Mouse (Mus musculus): Measurements from ENCODE around the gene Gm48552. TPM values are rescaled to one million over a fixed set of nuclear protein-coding genes. Genes with fewer than 3 reads are reported as not detected.

Gene Gm48552
- polyA plus RNA-seq, 1 experiment from 2014 or later = 0.77 TPM

GRCm38 (mm10) chr10:81427804-81428506 is 39.1 kb downstream of the Gm48552 start:
- H3K4me2 ChIP-seq (ENCODE audit: low read depth, low read length) = no peak overlapping the region
- H3K4me1 ChIP-seq (ENCODE audit: control insufficient read depth, insufficient read depth, low read length) = peaks cover 36% of the 10 kb centered on the region
- H3K36me3 ChIP-seq (ENCODE audit: control insufficient read depth, insufficient read depth, low read length) = no peaks in the 10 kb centered on the region
- no peak overlapping the region for H3K9ac ChIP-seq (ENCODE audit: low read depth, low read length)
- 76% methylated on average over 8 of the region's 8 CpGs for WGBS
- H3K4me3 ChIP-seq (ENCODE audit: low read depth, low read length) = no peak overlapping the region
- no peak for DNase-seq (ENCODE audit: low spot score)
- H3K27me3 ChIP-seq (replicated peaks; ENCODE audit: control insufficient read depth, insufficient read depth, low read length) = peaks cover 6% of the 10 kb centered on the region
- no peak for ATAC-seq (ENCODE audit: low read depth)
- H3K27ac ChIP-seq (replicated peaks; ENCODE audit: low read depth, low read length) = no peak overlapping the region
- no peaks in the 10 kb centered on the region for H3K9me3 ChIP-seq (ENCODE audit: control insufficient read depth, low read length)

DNA sequence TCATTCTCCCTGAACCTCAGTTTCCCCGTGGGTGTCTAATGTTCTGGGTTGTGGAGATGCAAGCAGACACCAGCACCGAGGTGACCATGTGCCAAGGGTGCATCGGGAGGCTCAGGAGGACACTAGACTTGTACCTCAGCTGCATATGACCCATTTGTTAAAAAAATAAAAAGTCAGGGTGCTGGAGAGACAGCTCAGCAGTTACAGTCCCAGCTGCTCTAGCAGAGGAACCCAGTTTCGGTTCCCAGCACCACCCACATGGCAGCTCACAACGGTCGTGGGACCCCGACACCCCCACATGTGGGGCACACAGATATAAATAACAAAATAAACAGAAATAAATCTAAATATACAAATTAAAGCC is 39.7 kb downstream of the Gm48552 start:
- ATAC-seq (ENCODE audit: low read depth) (no peak), DNase-seq (ENCODE audit: low spot score) (no peak)
- Histone ChIP-seq H3K9ac (ENCODE audit: low read depth, low read length) (no peak overlapping the region), H3K4me2 (ENCODE audit: low read depth, low read length) (no peak overlapping the region), H3K4me3 (ENCODE audit: low read depth, low read length) (no peak overlapping the region), H3K27me3 (replicated peaks; ENCODE audit: control insufficient read depth, insufficient read depth, low read length) (peaks cover 6% of the 10 kb centered on the region), H3K36me3 (ENCODE audit: control insufficient read depth, insufficient read depth, low read length) (no peaks in the 10 kb centered on the region), H3K9me3 (ENCODE audit: control insufficient read depth, low read length) (no peaks in the 10 kb centered on the region), H3K4me1 (ENCODE audit: control insufficient read depth, insufficient read depth, low read length) (peaks cover 36% of the 10 kb centered on the region), H3K27ac (replicated peaks; ENCODE audit: low read depth, low read length) (no peak overlapping the region)
- WGBS = 91% methylated on average over 7 of the region's 7 CpGs

- WGBS = 42% methylated on average over 2 of the region's 2 CpGs
- ATAC-seq (ENCODE audit: low read depth) (no peak), DNase-seq (ENCODE audit: low spot score) (no peak)
- no peaks in the 10 kb centered on the region for H3K36me3 ChIP-seq (ENCODE audit: control insufficient read depth, insufficient read depth, low read length)
- H3K9ac ChIP-seq (ENCODE audit: low read depth, low read length) = no peak overlapping the region
- H3K4me2 ChIP-seq (ENCODE audit: low read depth, low read length) = peak overlapping the region; percentile 97
- peaks cover 6% of the 10 kb centered on the region for H3K27me3 ChIP-seq (replicated peaks; ENCODE audit: control insufficient read depth, insufficient read depth, low read length)
- no peaks in the 10 kb centered on the region for H3K9me3 ChIP-seq (ENCODE audit: control insufficient read depth, low read length)
- peak overlapping the region; percentile 80; the same call in 1 of the 2 replicates for H3K4me3 ChIP-seq (ENCODE audit: low read depth, low read length)
- peaks cover 33% of the 10 kb centered on the region for H3K4me1 ChIP-seq (ENCODE audit: control insufficient read depth, insufficient read depth, low read length)
- no peak overlapping the region for H3K27ac ChIP-seq (replicated peaks; ENCODE audit: low read depth, low read length)
These were observed 40.3 kb downstream of the Gm48552 start for GRCm38 (mm10) chr10:81429092-81429491.

- Histone ChIP-seq H3K36me3 (ENCODE audit: control insufficient read depth, insufficient read depth, low read length) (no peaks in the 10 kb centered on the region), H3K4me1 (ENCODE audit: control insufficient read depth, insufficient read depth, low read length) (peaks cover 28% of the 10 kb centered on the region), H3K27me3 (replicated peaks; ENCODE audit: control insufficient read depth, insufficient read depth, low read length) (peaks cover 6% of the 10 kb centered on the region), H3K9me3 (ENCODE audit: control insufficient read depth, low read length) (no peaks in the 10 kb centered on the region), H3K27ac (replicated peaks; ENCODE audit: low read depth, low read length) (peak overlapping the region; percentile 89), H3K9ac (ENCODE audit: low read depth, low read length) (peak overlapping the region; percentile 80), H3K4me3 (ENCODE audit: low read depth, low read length) (peak overlapping the region; percentile 80), H3K4me2 (ENCODE audit: low read depth, low read length) (peak overlapping the region; percentile 97)
- ATAC-seq (ENCODE audit: low read depth) (peak; percentile 12), DNase-seq (ENCODE audit: low spot score) (peak; percentile 94)
- WGBS = 0% methylated on average over 12 of the region's 20 CpGs
These were observed 40.8 kb downstream of the Gm48552 start for GRCm38 (mm10) chr10:81429605-81430061.

- Histone ChIP-seq H3K9me3 (ENCODE audit: control insufficient read depth, low read length) (no peaks in the 10 kb centered on the region), H3K4me2 (ENCODE audit: low read depth, low read length) (peak overlapping the region; percentile 97), H3K4me3 (ENCODE audit: low read depth, low read length) (peak overlapping the region; percentile 80), H3K36me3 (ENCODE audit: control insufficient read depth, insufficient read depth, low read length) (no peaks in the 10 kb centered on the region), H3K9ac (ENCODE audit: low read depth, low read length) (peak overlapping the region; percentile 80), H3K27me3 (replicated peaks; ENCODE audit: control insufficient read depth, insufficient read depth, low read length) (peaks cover 6% of the 10 kb centered on the region), H3K27ac (replicated peaks; ENCODE audit: low read depth, low read length) (peak overlapping the region; percentile 89), H3K4me1 (ENCODE audit: control insufficient read depth, insufficient read depth, low read length) (peaks cover 22% of the 10 kb centered on the region)
- ATAC-seq (ENCODE audit: low read depth) (peak; percentile 12), DNase-seq (ENCODE audit: low spot score) (peak; percentile 78)
- 0% methylated on average over 5 of the region's 89 CpGs for WGBS
These were observed 41.5 kb downstream of the Gm48552 start for GRCm38 (mm10) chr10:81430141-81430830.

DNA sequence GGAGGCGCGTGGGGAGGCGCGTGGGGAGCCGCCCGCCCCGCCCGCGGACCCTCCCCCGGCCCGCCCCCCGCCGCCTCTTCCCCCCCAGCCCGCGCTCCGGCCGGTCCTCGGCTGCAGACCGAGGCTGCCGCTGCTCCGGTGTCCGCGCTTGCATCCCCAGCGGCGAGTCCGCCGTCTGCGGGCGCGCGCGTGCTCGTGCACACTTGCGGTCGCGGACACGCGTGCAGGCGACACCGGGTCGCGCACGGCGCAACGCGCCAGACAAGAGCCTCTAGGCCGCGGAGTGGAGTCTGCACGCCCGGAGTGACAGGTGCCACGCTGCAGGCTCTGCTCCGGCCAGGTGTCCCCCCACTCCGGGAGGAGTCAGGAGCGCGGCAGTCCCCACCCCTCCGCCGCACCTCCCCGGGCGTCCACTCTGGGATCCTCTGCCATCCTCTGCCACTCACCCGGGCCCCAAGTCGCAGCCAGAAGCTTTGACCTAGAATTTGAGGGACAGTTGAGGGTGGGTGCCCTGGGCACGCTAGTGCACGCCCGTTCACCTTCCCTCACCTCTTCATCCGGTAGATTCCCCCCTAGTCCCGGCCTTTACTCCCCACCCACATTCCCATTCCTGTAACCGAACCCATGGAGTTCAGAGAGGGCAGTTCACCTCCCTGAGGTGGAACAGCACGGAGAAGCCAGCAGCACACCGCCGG is 42.2 kb downstream of the Gm48552 start:
- Histone ChIP-seq H3K9ac (ENCODE audit: low read depth, low read length) (peak overlapping the region; percentile 80), H3K36me3 (ENCODE audit: control insufficient read depth, insufficient read depth, low read length) (no peaks in the 10 kb centered on the region), H3K9me3 (ENCODE audit: control insufficient read depth, low read length) (no peaks in the 10 kb centered on the region), H3K4me2 (ENCODE audit: low read depth, low read length) (peak overlapping the region; percentile 97), H3K4me1 (ENCODE audit: control insufficient read depth, insufficient read depth, low read length) (peaks cover 15% of the 10 kb centered on the region), H3K27ac (replicated peaks; ENCODE audit: low read depth, low read length) (peak overlapping the region; percentile 89), H3K27me3 (replicated peaks; ENCODE audit: control insufficient read depth, insufficient read depth, low read length) (peaks cover 6% of the 10 kb centered on the region; the same call in 1 of the 2 replicates), H3K4me3 (ENCODE audit: low read depth, low read length) (peak overlapping the region; percentile 80)
- DNase-seq (ENCODE audit: low spot score) (no peak), ATAC-seq (ENCODE audit: low read depth) (peak; percentile 13; the same call in 1 of the 2 replicates)
- 2% methylated on average over 29 of the region's 70 CpGs for WGBS

- H3K4me1 ChIP-seq (ENCODE audit: control insufficient read depth, insufficient read depth, low read length) = peaks cover 15% of the 10 kb centered on the region; the same call in 1 of the 2 replicates
These were observed 42.8 kb downstream of the Gm48552 start for GRCm38 (mm10) chr10:81431526-81432168.

More at GRCm38 (mm10) chr10:81431526-81432168, 42.8 kb downstream of the Gm48552 start:
- Histone ChIP-seq H3K9ac (ENCODE audit: low read depth, low read length) (peak overlapping the region; percentile 80; the same call in 1 of the 2 replicates), H3K36me3 (ENCODE audit: control insufficient read depth, insufficient read depth, low read length) (no peaks in the 10 kb centered on the region), H3K27me3 (replicated peaks; ENCODE audit: control insufficient read depth, insufficient read depth, low read length) (peaks cover 6% of the 10 kb centered on the region; the same call in 1 of the 2 replicates), H3K9me3 (ENCODE audit: control insufficient read depth, low read length) (no peaks in the 10 kb centered on the region), H3K27ac (replicated peaks; ENCODE audit: low read depth, low read length) (no peak overlapping the region), H3K4me2 (ENCODE audit: low read depth, low read length) (peak overlapping the region; percentile 97), H3K4me3 (ENCODE audit: low read depth, low read length) (peak overlapping the region; percentile 80)
- peak; percentile 71 for DNase-seq (ENCODE audit: low spot score)
- 20% methylated on average over 15 of the region's 15 CpGs for WGBS
- ATAC-seq (ENCODE audit: low read depth) = no peak
